Mouse (Mus musculus): ENCODE data around the gene Fam163a. TPM values are rescaled to one million over a fixed set of nuclear protein-coding genes. Genes with fewer than 3 reads are reported as not detected.

Gene Fam163a
- polyA plus RNA-seq, 1 experiment from 2014 or later: 1.8 TPM

DNA sequence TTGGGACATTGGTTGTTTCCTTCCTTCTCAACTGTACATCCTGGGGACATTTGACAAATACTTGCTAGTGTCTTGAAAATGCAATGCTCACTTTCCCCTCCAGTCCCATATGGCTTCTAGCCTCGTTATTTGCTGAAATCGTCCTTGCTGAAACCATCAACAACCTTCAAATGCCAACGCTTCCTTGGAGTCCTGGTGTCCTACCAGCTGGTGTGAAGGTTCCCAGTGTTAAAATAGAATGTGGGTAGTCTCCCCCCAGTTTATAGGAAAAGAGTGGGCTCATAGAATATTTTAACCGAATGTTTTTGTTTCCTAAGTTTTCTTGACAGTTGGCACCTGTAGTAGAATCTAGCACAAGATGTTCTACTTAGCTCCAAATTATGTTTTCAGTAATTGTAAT, 7.2 kb downstream of the Fam163a start:
- Histone ChIP-seq H3K27me3 (peaks cover 9% of the 10 kb centered on the region), H3K36me3 (no peaks in the 10 kb centered on the region), H3K9ac (no peak overlapping the region), H3K27ac (no peak overlapping the region), H3K9me3 (no peaks in the 10 kb centered on the region), H3K4me2 (replicated peaks) (no peak overlapping the region), H3K4me1 (no peaks in the 10 kb centered on the region), H3K4me3 (no peak overlapping the region)
- 85% methylated on average over 4 of the region's 4 CpGs for WGBS
- no peak for ATAC-seq (ENCODE audit: insufficient number of reproducible peaks, insufficient read depth, low FRiP score, low TSS enrichment)

GRCm38 (mm10) chr1:156193292-156193691, 11.5 kb downstream of the Fam163a start:
- WGBS: 68% methylated on average over 7 of the region's 7 CpGs
- H3K9ac ChIP-seq: no peak overlapping the region
- ATAC-seq (ENCODE audit: insufficient number of reproducible peaks, insufficient read depth, low FRiP score, low TSS enrichment): no peak

DNA sequence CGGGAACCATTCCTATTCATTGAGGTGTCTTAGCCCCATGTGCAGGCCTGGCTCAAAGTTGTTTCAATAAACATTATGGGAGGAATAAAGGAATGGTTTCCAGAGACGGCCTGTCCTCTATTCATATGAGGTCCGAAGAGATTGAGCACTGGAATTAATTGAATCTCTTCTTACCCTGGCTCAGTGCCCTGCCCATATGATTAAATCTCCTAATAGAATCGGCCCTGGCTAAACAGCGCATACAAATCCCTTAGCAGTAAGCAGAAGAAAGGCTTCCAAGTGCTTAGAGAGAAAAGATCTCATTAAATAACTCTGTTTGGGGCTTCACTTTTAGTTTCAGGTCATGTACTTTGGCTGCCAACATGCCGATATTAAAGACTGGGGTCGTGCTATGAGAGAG, 12.0 kb downstream of the Fam163a start:
- no peak for ATAC-seq (ENCODE audit: insufficient number of reproducible peaks, insufficient read depth, low FRiP score, low TSS enrichment)
- H3K9me3 ChIP-seq: no peaks in the 10 kb centered on the region
- H3K4me2 ChIP-seq (replicated peaks): no peak overlapping the region
- H3K27ac ChIP-seq: no peak overlapping the region
- 0 out of 2 replicates have a peak, but pooled peaks cover 2% of the 10 kb centered on the region for H3K27me3 ChIP-seq
- H3K36me3 ChIP-seq: no peaks in the 10 kb centered on the region
- H3K9ac ChIP-seq: no peak overlapping the region
- H3K4me1 ChIP-seq: no peaks in the 10 kb centered on the region
- no peak overlapping the region for H3K4me3 ChIP-seq
- WGBS: 69% methylated on average over 7 of the region's 7 CpGs

More at GRCm38 (mm10) chr1:156193292-156193691, 11.5 kb downstream of the Fam163a start:
- Histone ChIP-seq H3K36me3 (no peaks in the 10 kb centered on the region), H3K4me3 (no peak overlapping the region), H3K27ac (no peak overlapping the region), H3K9me3 (no peaks in the 10 kb centered on the region), H3K4me1 (no peaks in the 10 kb centered on the region), H3K4me2 (replicated peaks) (no peak overlapping the region), H3K27me3 (0 out of 2 replicates have a peak, but pooled peaks cover 2% of the 10 kb centered on the region)

GRCm38 (mm10) chr1:156186646-156187045, 18.2 kb downstream of the Fam163a start:
- Histone ChIP-seq H3K36me3 (no peaks in the 10 kb centered on the region), H3K4me2 (replicated peaks) (no peak overlapping the region), H3K9ac (no peak overlapping the region), H3K4me3 (no peak overlapping the region), H3K27ac (no peak overlapping the region), H3K9me3 (no peaks in the 10 kb centered on the region), H3K27me3 (no peaks in the 10 kb centered on the region), H3K4me1 (peaks cover 28% of the 10 kb centered on the region; the same call in 1 of the 2 replicates)
- WGBS: 86% methylated on average over 3 of the region's 3 CpGs
- no peak for ATAC-seq (ENCODE audit: insufficient number of reproducible peaks, insufficient read depth, low FRiP score, low TSS enrichment)

DNA sequence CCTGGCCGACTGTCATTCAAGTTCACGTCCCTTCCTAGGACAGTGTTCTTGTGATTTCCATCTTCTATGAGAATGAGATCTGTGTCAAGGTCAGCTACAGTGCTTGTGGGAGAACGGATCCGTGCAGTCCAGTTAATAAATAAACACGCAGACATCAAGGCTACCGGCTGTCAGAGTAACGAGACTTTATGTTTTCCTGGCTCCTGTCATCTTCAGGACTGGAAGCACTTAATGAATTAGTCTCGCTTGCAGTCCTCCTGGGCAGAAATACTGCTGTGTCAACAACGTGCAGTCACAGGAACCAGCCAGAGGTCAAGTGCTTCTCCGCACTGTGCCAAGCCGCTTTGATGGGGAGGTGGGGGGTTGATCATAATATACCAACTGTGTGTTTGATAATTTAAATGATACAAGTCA, 20.7 kb downstream of the Fam163a start:
- Histone ChIP-seq H3K27me3 (no peaks in the 10 kb centered on the region), H3K4me2 (replicated peaks) (no peak overlapping the region)
- no peak; the same call in 1 of the 2 replicates for ATAC-seq (ENCODE audit: insufficient number of reproducible peaks, insufficient read depth, low FRiP score, low TSS enrichment)

DNA sequence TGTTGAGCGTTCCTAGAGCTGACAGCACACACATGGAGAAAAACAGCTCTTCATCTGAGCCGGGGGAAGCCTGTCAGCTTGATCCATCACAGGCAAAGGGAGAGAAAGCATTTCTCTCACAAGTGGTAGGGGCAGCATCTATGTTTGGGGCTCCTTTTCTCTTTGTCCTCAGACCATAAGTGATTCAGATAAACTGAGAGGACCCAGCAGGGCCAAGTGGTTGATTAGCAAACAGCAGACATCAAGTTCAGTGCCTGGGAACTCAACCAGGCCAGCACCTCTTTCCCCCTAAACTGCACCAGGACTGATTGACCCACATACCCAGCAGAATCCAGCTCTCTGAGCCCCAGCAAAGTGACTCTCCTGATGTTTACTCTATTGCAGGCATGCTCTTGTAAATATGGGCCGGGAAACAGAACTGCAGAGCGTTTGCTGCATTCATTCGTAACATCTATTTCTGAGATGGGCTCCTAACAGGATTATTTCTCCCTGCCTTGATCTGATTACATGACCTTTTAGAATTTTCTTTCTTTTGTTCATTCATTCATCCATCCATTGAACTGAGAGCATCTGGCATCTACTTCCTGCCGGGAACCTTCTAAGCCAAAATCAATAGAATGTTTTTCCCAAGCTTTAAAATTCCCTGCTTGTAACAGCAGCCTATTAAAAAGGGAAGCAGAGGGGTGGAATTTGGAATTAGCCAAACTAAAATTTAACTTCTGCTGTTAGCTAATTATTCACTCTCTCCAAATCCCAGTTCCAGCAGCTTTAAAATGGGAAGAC, 21.5 kb downstream of the Fam163a start:
- WGBS: 28% methylated on average over 6 of the region's 6 CpGs
- no peak for ATAC-seq (ENCODE audit: insufficient number of reproducible peaks, insufficient read depth, low FRiP score, low TSS enrichment)
- Histone ChIP-seq H3K9me3 (no peaks in the 10 kb centered on the region), H3K36me3 (no peaks in the 10 kb centered on the region), H3K4me1 (peaks cover 37% of the 10 kb centered on the region), H3K27ac (no peak overlapping the region), H3K4me3 (no peak overlapping the region), H3K4me2 (replicated peaks) (no peak overlapping the region), H3K9ac (no peak overlapping the region), H3K27me3 (no peaks in the 10 kb centered on the region)

More for the DNA sequence above, 20.7 kb downstream of the Fam163a start:
- no peak overlapping the region for H3K27ac ChIP-seq
- H3K4me1 ChIP-seq: peaks cover 37% of the 10 kb centered on the region
- H3K4me3 ChIP-seq: no peak overlapping the region
- no peaks in the 10 kb centered on the region for H3K36me3 ChIP-seq
- H3K9ac ChIP-seq: no peak overlapping the region
- WGBS: 15% methylated on average over 11 of the region's 11 CpGs
- H3K9me3 ChIP-seq: no peaks in the 10 kb centered on the region

DNA sequence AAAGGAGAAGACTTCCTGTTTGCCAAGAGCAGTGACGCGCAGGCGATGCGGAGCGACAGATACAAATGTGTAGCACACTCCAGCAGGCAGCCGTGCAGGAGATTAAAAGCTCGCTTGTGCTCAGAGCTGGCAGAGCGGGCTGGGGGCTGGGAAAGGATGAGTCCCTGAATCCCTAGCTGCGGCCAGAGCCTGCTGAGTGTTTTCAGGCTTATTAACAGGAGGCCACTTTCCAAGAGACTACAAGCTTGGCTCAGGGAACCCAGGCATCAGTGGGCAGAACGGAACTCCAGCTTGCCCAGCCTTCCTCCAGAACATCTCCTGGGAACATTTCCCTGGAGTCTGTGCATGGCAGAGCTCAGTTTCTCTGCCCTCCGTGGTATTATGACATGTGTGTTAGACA, 25.0 kb downstream of the Fam163a start:
- Histone ChIP-seq H3K4me3 (no peak overlapping the region), H3K27me3 (no peaks in the 10 kb centered on the region), H3K9me3 (no peaks in the 10 kb centered on the region), H3K4me2 (replicated peaks) (no peak overlapping the region), H3K4me1 (peaks cover 35% of the 10 kb centered on the region), H3K9ac (no peak overlapping the region), H3K36me3 (no peaks in the 10 kb centered on the region), H3K27ac (no peak overlapping the region)
- ATAC-seq (ENCODE audit: insufficient number of reproducible peaks, insufficient read depth, low FRiP score, low TSS enrichment): no peak
- WGBS: 24% methylated on average over 11 of the region's 11 CpGs

- Histone ChIP-seq H3K36me3 (no peaks in the 10 kb centered on the region), H3K9ac (no peak overlapping the region), H3K4me2 (replicated peaks) (no peak overlapping the region), H3K4me3 (no peak overlapping the region), H3K27ac (no peak overlapping the region), H3K4me1 (no peaks in the 10 kb centered on the region), H3K27me3 (no peaks in the 10 kb centered on the region), H3K9me3 (no peaks in the 10 kb centered on the region)
- no peak for ATAC-seq (ENCODE audit: insufficient number of reproducible peaks, insufficient read depth, low FRiP score, low TSS enrichment)
- WGBS: 45% methylated on average over 6 of the region's 6 CpGs
Observed at GRCm38 (mm10) chr1:156168737-156169136, 36.1 kb downstream of the Fam163a start.

- Histone ChIP-seq H3K4me1 (0 out of 2 replicates have a peak, but pooled peaks cover 9% of the 10 kb centered on the region), H3K36me3 (no peaks in the 10 kb centered on the region), H3K4me3 (no peak overlapping the region), H3K9me3 (no peaks in the 10 kb centered on the region), H3K27ac (no peak overlapping the region), H3K4me2 (replicated peaks) (no peak overlapping the region), H3K27me3 (no peaks in the 10 kb centered on the region), H3K9ac (no peak overlapping the region)
- 64% methylated on average over 3 of the region's 3 CpGs for WGBS
- no peak for ATAC-seq (ENCODE audit: insufficient number of reproducible peaks, insufficient read depth, low FRiP score, low TSS enrichment)
Observed at GRCm38 (mm10) chr1:156116770-156117169, 88.1 kb downstream of the Fam163a start.

- Histone ChIP-seq H3K27me3 (no peaks in the 10 kb centered on the region), H3K4me2 (replicated peaks) (no peak overlapping the region), H3K4me3 (no peak overlapping the region), H3K4me1 (0 out of 2 replicates have a peak, but pooled peaks cover 12% of the 10 kb centered on the region), H3K36me3 (no peaks in the 10 kb centered on the region), H3K27ac (no peak overlapping the region), H3K9ac (no peak overlapping the region), H3K9me3 (no peaks in the 10 kb centered on the region)
- 76% methylated on average over 8 of the region's 8 CpGs for WGBS
- ATAC-seq (ENCODE audit: insufficient number of reproducible peaks, insufficient read depth, low FRiP score, low TSS enrichment): no peak
Observed at GRCm38 (mm10) chr1:156113884-156114499, 90.8 kb downstream of the Fam163a start.

GRCm38 (mm10) chr1:156112142-156112541, 92.7 kb downstream of the Fam163a start:
- WGBS: 54% methylated on average over 7 of the region's 7 CpGs
- no peaks in the 10 kb centered on the region for H3K9me3 ChIP-seq
- H3K36me3 ChIP-seq: no peaks in the 10 kb centered on the region
- no peaks in the 10 kb centered on the region for H3K27me3 ChIP-seq
- H3K4me1 ChIP-seq: 0 out of 2 replicates have a peak, but pooled peaks cover 12% of the 10 kb centered on the region
- no peak overlapping the region for H3K27ac ChIP-seq
- no peak overlapping the region for H3K4me3 ChIP-seq
- no peak overlapping the region for H3K4me2 ChIP-seq (replicated peaks)
- H3K9ac ChIP-seq: no peak overlapping the region
- ATAC-seq (ENCODE audit: insufficient number of reproducible peaks, insufficient read depth, low FRiP score, low TSS enrichment): no peak

- Histone ChIP-seq H3K27me3 (no peaks in the 10 kb centered on the region), H3K4me3 (no peak overlapping the region), H3K36me3 (no peaks in the 10 kb centered on the region), H3K9me3 (no peaks in the 10 kb centered on the region), H3K4me2 (replicated peaks) (no peak overlapping the region), H3K9ac (no peak overlapping the region), H3K27ac (no peak overlapping the region), H3K4me1 (0 out of 2 replicates have a peak, but pooled peaks cover 12% of the 10 kb centered on the region)
- no peak for ATAC-seq (ENCODE audit: insufficient number of reproducible peaks, insufficient read depth, low FRiP score, low TSS enrichment)
- WGBS: 20% methylated on average over 12 of the region's 12 CpGs
Observed at GRCm38 (mm10) chr1:156111728-156112127, 93.1 kb downstream of the Fam163a start.

Measured in embryonic facial prominence, embryonic 12.5 days (tissue).